Mouse (Mus musculus) adrenal gland, adult (tissue): ENCODE results near the gene Mmp2.

Experiments used
- DNase-seq, 2 experiments: peaks; one replicate each; pipeline ENCODE4 v3.0.0; 2022 to 2023; ENCODE audit warnings: low spot score in 1 of 2; ENCODE audit not compliant: inconsistent age in 2 of 2

Mmp2 gene

GRCm38 (mm10) chr8:92893870-92894269, 66.8 kb downstream of the Mmp2 start:
- DNase-seq: no peak

- DNase-seq: no peak
Measured at GRCm38 (mm10) chr8:92895053-92895452, 68.0 kb downstream of the Mmp2 start.

GRCm38 (mm10) chr8:92896056-92896455, 69.0 kb downstream of the Mmp2 start:
- DNase-seq: no peak

GRCm38 (mm10) chr8:92896611-92897010, 69.5 kb downstream of the Mmp2 start:
- DNase-seq: no peak

- no peak for DNase-seq
Measured at GRCm38 (mm10) chr8:92897794-92898193, 70.7 kb downstream of the Mmp2 start.

- DNase-seq: no peak
Measured at GRCm38 (mm10) chr8:92899590-92899989, 72.5 kb downstream of the Mmp2 start.

GRCm38 (mm10) chr8:92901107-92901506, 74.0 kb downstream of the Mmp2 start, which contains the start of gene Capns2:
TSS of gene Capns2 (plus strand) at chr8:92901407.
- no peak for DNase-seq

- no peak for DNase-seq
Measured at GRCm38 (mm10) chr8:92902981-92903380, 75.9 kb downstream of the Mmp2 start.
